Mouse (Mus musculus): ENCODE data around the gene Cic.

DNA sequence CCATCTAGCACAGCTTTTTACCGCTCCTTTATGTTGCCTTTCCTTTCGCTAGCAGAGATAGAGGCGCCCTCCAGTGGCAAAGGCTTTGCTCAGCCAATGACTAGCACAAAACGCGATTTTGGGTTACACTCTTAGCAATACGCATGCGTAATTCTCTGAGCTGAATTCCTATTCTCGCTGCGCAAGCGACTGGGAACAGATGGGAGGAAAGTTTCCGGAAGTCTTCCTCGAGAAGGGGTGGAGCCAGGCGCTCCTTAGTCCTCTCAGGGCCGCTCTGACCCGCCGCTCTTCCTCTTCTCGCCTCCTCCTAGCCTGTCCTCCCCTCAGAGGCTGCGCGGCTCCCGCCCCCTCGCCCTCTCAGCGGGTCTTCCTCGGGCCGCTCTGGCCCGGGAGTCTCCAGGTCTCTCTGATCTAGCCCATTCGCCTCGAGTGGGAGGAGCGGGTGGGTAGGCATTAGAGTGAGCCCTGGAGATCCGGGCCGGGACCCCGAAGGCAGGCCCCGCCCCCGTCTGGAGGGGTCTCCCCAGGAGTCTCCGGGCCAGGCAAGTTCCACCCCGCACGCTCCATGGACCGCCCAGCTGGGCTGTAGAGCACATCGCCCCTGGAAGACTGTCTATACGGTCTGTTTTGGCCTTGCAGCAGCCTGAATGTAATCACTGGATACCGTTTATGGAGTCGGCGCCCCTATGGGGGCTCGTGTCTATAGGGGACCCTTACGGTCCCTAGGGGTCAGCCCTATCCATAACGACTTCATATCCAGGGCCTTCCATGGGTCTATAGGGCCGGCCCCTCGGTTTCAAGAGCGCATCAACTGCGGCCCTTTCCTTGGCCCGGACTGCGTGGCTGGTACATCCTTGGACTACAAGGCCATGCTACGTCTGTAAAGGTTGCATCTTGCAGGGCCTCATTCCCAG, 49.3 kb downstream of the Cic start, which contains the start of gene Megf8:
- TF ChIP-seq CTCF (IDR thresholded peaks at IDR 0.05), result peak; percentile 96
- peak; percentile 71 for TF ChIP-seq POLR2A (IDR thresholded peaks at IDR 0.05; ENCODE audit: insufficient read depth, low read depth, low read length)
- TF ChIP-seq EP300 (IDR thresholded peaks at IDR 0.05; ENCODE audit: insufficient read depth, low read depth, low read length), result peak; percentile 82

All from heart, adult 2 months (tissue).